Mouse (Mus musculus): Measurements from ENCODE around the gene Nt5m. TPM values are rescaled to one million over a fixed set of nuclear protein-coding genes. Genes with fewer than 3 reads are reported as not detected.

Nt5m gene
- polyA plus RNA-seq, 1 experiment from 2014 or later, result 38.8 TPM

DNA sequence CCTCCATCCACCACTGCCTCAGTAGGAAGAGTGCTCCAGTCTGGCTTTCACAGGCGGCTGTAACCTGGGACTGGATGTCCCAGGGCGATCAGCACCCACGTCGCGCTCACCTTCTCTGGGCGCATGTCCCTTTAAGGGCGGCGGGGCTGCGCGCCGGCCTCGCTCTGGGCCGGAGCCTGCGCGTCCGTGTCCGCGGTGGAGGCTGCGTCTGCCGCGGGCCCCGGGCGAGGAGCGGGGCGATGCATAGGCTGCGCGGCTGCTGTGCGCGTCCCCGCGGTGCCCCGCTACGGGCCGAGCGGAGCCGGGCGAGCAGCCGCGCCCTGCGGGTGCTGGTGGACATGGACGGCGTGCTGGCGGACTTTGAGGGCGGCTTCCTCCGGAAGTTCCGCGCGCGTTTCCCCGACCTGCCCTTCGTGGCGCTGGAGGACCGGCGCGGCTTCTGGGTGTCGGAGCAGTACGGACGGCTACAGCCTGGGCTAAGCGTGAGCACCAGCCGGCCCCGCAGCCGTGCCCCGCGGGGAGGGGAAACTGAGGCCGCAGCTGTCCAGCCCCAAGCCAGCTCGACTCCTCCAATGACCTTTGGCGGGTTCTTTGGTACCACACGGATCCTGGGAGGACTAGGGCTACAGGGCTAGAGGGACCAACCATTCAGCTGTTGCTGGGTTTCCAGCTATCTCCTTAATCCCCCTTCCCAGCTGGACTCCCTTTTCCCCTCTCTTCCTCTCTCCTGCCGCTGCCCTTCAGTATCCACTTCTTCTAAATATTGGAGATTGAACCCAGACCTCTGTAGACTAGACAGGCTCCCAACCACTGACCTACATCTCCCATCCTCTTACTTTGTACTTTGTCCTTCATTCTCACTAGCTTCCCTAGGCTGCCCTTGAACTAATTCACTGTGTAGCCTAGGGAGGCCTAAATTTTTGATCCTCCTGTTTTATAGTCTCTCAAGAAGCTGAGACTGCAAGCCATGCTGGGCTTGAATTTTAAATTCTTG, 8.9 kb downstream of the Nt5m start:
- DNase-seq (ENCODE audit: extremely low spot score, low spot score), result peak; percentile 75
- H3K27ac ChIP-seq, result peak overlapping the region; percentile 96
- no peaks in the 10 kb centered on the region for H3K9me3 ChIP-seq
- H3K4me1 ChIP-seq, result peaks cover 34% of the 10 kb centered on the region
- peak overlapping the region; percentile 86 for H3K4me3 ChIP-seq
- under 1% methylated on average over 69 of the region's 69 CpGs for WGBS
- H3K36me3 ChIP-seq (replicated peaks), result peaks cover 23% of the 10 kb centered on the region
- no peaks in the 10 kb centered on the region for H3K27me3 ChIP-seq (ENCODE audit: poor library complexity, severe bottlenecking)

GRCm38 (mm10) chr11:59852865-59853264, 13.6 kb downstream of the Nt5m start:
- Histone ChIP-seq H3K9me3 (no peaks in the 10 kb centered on the region), H3K36me3 (replicated peaks) (peaks cover 8% of the 10 kb centered on the region), H3K27ac (no peak overlapping the region), H3K4me1 (peaks cover 19% of the 10 kb centered on the region), H3K4me3 (no peak overlapping the region), H3K27me3 (ENCODE audit: poor library complexity, severe bottlenecking) (no peaks in the 10 kb centered on the region)
- 72% methylated on average over 3 of the region's 3 CpGs for WGBS
- DNase-seq (ENCODE audit: extremely low spot score, low spot score), result no peak

GRCm38 (mm10) chr11:59860467-59860866, 21.2 kb downstream of the Nt5m start:
- H3K9me3 ChIP-seq, result no peaks in the 10 kb centered on the region
- DNase-seq (ENCODE audit: extremely low spot score, low spot score), result no peak
- 91% methylated on average over 11 of the region's 11 CpGs for WGBS
- peaks cover 18% of the 10 kb centered on the region for H3K36me3 ChIP-seq (replicated peaks)
- H3K4me1 ChIP-seq, result no peaks in the 10 kb centered on the region
- no peak overlapping the region for H3K4me3 ChIP-seq
- H3K27me3 ChIP-seq (ENCODE audit: poor library complexity, severe bottlenecking), result no peaks in the 10 kb centered on the region
- no peak overlapping the region for H3K27ac ChIP-seq

DNA sequence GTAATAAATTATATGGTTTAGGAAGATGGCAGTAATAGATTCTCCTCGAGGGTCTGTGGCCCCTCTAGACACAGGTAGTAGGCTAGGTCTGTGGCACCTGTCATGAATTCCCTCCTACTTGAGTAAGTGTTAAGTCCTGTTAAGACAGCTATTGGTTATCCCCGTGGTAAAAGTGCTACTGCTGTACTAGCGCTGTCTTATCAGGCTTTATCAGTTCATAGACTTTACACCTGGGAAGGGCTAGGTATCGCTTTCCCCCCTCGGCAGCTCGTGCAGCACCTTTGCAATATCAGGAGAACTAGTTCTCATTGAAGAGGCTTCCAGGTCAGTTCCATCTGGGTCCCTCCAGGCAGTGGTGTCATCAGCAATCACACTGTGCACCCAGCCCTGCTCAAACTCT, 25.1 kb downstream of the Nt5m start:
- Histone ChIP-seq H3K4me3 (no peak overlapping the region), H3K27ac (no peak overlapping the region), H3K27me3 (ENCODE audit: poor library complexity, severe bottlenecking) (no peaks in the 10 kb centered on the region), H3K36me3 (replicated peaks) (peaks cover 26% of the 10 kb centered on the region), H3K4me1 (peaks cover 12% of the 10 kb centered on the region), H3K9me3 (no peaks in the 10 kb centered on the region)
- no peak for DNase-seq (ENCODE audit: extremely low spot score, low spot score)
- WGBS, result 94% methylated on average over 6 of the region's 6 CpGs

GRCm38 (mm10) chr11:59872124-59872523, 32.9 kb downstream of the Nt5m start:
- no peaks in the 10 kb centered on the region for H3K9me3 ChIP-seq
- peaks cover 18% of the 10 kb centered on the region for H3K4me1 ChIP-seq
- H3K36me3 ChIP-seq (replicated peaks), result peaks cover 49% of the 10 kb centered on the region
- DNase-seq (ENCODE audit: extremely low spot score, low spot score), result no peak
- 0 out of 2 replicates have a peak overlapping the region, but pooled peaks have one; percentile 35 for H3K27ac ChIP-seq
- H3K27me3 ChIP-seq (ENCODE audit: poor library complexity, severe bottlenecking), result no peaks in the 10 kb centered on the region
- no peak overlapping the region for H3K4me3 ChIP-seq
- 85% methylated on average over 8 of the region's 8 CpGs for WGBS

- H3K36me3 ChIP-seq (replicated peaks), result peaks cover 24% of the 10 kb centered on the region
- no peaks in the 10 kb centered on the region for H3K9me3 ChIP-seq
- WGBS, result 34% methylated on average over 2 of the region's 2 CpGs
- peaks cover 4% of the 10 kb centered on the region for H3K4me1 ChIP-seq
- peak overlapping the region; percentile 84 for H3K27ac ChIP-seq
- DNase-seq (ENCODE audit: extremely low spot score, low spot score), result peak; percentile 74
- H3K4me3 ChIP-seq, result no peak overlapping the region
- no peaks in the 10 kb centered on the region for H3K27me3 ChIP-seq (ENCODE audit: poor library complexity, severe bottlenecking)
Observed at GRCm38 (mm10) chr11:59880031-59880430, 40.8 kb downstream of the Nt5m start.

- no peaks in the 10 kb centered on the region for H3K27me3 ChIP-seq (ENCODE audit: poor library complexity, severe bottlenecking)
- 74% methylated on average over 17 of the region's 17 CpGs for WGBS
- H3K36me3 ChIP-seq (replicated peaks), result no peaks in the 10 kb centered on the region
- peak overlapping the region; percentile 36; the same call in 1 of the 2 replicates for H3K27ac ChIP-seq
- no peaks in the 10 kb centered on the region for H3K9me3 ChIP-seq
- H3K4me1 ChIP-seq, result peaks cover 4% of the 10 kb centered on the region; the same call in 1 of the 2 replicates
- no peak overlapping the region for H3K4me3 ChIP-seq
- no peak for DNase-seq (ENCODE audit: extremely low spot score, low spot score)
Observed at GRCm38 (mm10) chr11:59885217-59885986, 46.2 kb downstream of the Nt5m start.

DNA sequence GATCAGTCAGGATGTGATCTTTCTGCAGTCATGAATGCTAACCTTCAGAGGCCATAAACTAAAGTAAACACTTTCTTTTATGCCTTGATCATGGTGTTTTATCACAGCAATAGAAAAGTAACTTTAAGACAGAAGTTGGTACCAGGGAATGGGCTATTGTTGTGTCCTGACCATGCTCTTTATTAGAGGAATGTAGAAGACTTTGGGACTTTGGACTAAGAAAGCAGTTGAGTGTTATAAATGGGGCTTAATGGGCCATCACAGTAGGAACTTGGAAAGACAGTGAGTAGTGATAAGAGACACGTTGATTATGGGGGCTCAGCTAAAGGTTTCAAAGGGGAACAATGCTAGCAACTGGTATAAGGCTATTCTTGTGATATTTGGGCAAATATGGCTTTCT, 47.7 kb downstream of the Nt5m start:
- Histone ChIP-seq H3K9me3 (no peaks in the 10 kb centered on the region), H3K27ac (no peak overlapping the region), H3K4me3 (no peak overlapping the region), H3K27me3 (ENCODE audit: poor library complexity, severe bottlenecking) (no peaks in the 10 kb centered on the region), H3K36me3 (replicated peaks) (no peaks in the 10 kb centered on the region), H3K4me1 (peaks cover 7% of the 10 kb centered on the region)
- DNase-seq (ENCODE audit: extremely low spot score, low spot score), result no peak
- 76% methylated on average over 1 of the region's 1 CpGs for WGBS

DNA sequence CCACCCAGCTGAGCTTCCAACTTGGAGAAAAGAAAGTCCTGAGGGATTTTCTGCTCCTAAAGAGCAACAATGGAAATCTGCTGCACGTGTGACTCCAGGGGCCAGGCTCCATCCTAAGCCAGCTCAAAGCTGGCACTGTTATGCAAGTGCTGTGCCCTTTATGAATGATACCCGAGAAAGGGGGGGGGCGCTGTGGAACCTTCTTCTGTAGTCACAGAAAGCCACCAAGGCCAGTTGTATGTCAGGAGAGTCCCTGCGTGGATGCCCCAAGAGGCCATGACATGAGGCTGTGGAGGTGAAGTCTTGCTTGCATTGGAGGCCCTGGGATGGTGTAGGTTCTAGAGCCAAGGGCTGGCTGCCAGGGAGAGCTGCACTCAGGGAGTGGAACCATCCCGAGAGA, 48.9 kb downstream of the Nt5m start:
- DNase-seq (ENCODE audit: extremely low spot score, low spot score), result no peak
- WGBS, result 78% methylated on average over 5 of the region's 5 CpGs
- no peaks in the 10 kb centered on the region for H3K36me3 ChIP-seq (replicated peaks)
- H3K27me3 ChIP-seq (ENCODE audit: poor library complexity, severe bottlenecking), result no peaks in the 10 kb centered on the region
- no peaks in the 10 kb centered on the region for H3K9me3 ChIP-seq
- peaks cover 15% of the 10 kb centered on the region for H3K4me1 ChIP-seq
- H3K4me3 ChIP-seq, result no peak overlapping the region
- no peak overlapping the region for H3K27ac ChIP-seq

DNA sequence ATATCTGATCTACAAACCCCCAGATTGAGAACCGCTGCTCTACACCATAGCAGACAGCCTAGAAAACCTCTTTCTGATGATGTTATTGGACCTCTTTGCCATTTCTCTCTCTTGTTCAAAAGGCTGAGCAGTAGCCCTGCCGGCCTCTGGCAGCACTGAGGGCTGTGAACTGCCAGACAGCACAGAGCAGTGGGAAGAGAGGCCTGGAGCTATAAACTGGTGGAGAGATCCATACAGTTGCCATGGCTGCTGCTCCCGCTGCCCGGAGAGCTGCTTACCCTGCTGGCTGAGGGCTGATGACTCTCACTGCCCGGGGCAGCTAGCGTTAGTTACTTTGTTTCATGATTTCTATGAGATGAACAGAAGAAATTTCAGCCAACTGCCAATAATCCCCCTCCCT, 52.6 kb downstream of the Nt5m start:
- Histone ChIP-seq H3K4me3 (no peak overlapping the region), H3K9me3 (no peaks in the 10 kb centered on the region), H3K27me3 (ENCODE audit: poor library complexity, severe bottlenecking) (no peaks in the 10 kb centered on the region), H3K4me1 (peaks cover 30% of the 10 kb centered on the region), H3K36me3 (replicated peaks) (no peaks in the 10 kb centered on the region), H3K27ac (no peak overlapping the region)
- no peak for DNase-seq (ENCODE audit: extremely low spot score, low spot score)
- 79% methylated on average over 6 of the region's 6 CpGs for WGBS

- Histone ChIP-seq H3K27ac (no peak overlapping the region), H3K4me1 (peaks cover 44% of the 10 kb centered on the region), H3K9me3 (no peaks in the 10 kb centered on the region), H3K36me3 (replicated peaks) (no peaks in the 10 kb centered on the region), H3K4me3 (no peak overlapping the region), H3K27me3 (ENCODE audit: poor library complexity, severe bottlenecking) (no peaks in the 10 kb centered on the region)
- WGBS, result 66% methylated on average over 10 of the region's 10 CpGs
- DNase-seq (ENCODE audit: extremely low spot score, low spot score), result no peak
Observed at GRCm38 (mm10) chr11:59893153-59893788, 54.0 kb downstream of the Nt5m start.

DNA sequence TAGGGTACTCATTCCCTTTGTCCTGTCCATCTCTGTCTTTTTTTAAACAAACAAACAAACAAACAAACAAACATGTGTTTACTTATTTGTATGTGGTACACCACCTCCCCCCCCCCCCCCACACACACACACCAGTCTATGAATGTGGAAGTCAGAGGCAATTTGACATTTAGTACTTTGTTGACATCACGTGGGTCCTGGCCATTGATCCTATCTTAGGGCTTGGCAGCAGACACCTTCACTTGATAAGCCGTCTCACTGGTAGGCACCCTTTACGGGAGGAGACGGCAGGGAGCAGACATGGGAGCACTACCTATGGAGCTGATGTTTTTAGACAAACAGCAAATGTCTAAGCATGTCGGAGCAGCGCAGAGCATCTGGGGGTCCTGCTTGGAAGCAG, 55.7 kb downstream of the Nt5m start:
- no peak for DNase-seq (ENCODE audit: extremely low spot score, low spot score)
- peaks cover 48% of the 10 kb centered on the region for H3K4me1 ChIP-seq
- no peaks in the 10 kb centered on the region for H3K9me3 ChIP-seq
- H3K36me3 ChIP-seq (replicated peaks), result no peaks in the 10 kb centered on the region
- no peaks in the 10 kb centered on the region for H3K27me3 ChIP-seq (ENCODE audit: poor library complexity, severe bottlenecking)
- WGBS, result 83% methylated on average over 6 of the region's 6 CpGs
- H3K27ac ChIP-seq, result no peak overlapping the region
- H3K4me3 ChIP-seq, result no peak overlapping the region

All from forebrain, embryonic 10.5 days (tissue).